Mouse (Mus musculus) stomach, embryonic 15.5 days (tissue): ENCODE results near the gene Lsm7. TPM values are rescaled to one million over a fixed set of nuclear protein-coding genes. Genes with fewer than 3 reads are reported as not detected.

Source experiments
- ATAC-seq: fragments of 200-750 bp; cut with Nextera tagmentation; 2 replicates; pipeline ENCODE4 v1.8.0; 2017; ENCODE audit warnings: low read depth, moderate number of reproducible peaks, moderate TSS enrichment; ENCODE audit not compliant: insufficient read depth, low FRiP score
- H3K27ac ChIP-seq: fragments of 300-500 bp; sonication (generic); 2 replicates; pipeline ENCODE4 v1.5.1; 2015; ENCODE audit warnings: mild to moderate bottlenecking, inconsistent platforms
- H3K27me3 ChIP-seq: fragments of 300-500 bp; sonication (generic); replicated peaks from 2 replicates; pipeline ENCODE4 v1.6.1; 2015; ENCODE audit warnings: inconsistent platforms
- H3K36me3 ChIP-seq: fragments of 300-500 bp; sonication (generic); 2 replicates; pipeline ENCODE4 v1.6.1; 2015; ENCODE audit warnings: inconsistent platforms
- H3K4me1 ChIP-seq: fragments of 300-500 bp; sonication (generic); 2 replicates; pipeline ENCODE4 v1.6.1; 2015; ENCODE audit warnings: inconsistent platforms
- H3K4me2 ChIP-seq: fragments of 300-500 bp; sonication (generic); 2 replicates; pipeline ENCODE4 v1.6.1; 2015; ENCODE audit warnings: mild to moderate bottlenecking, inconsistent platforms
- H3K4me3 ChIP-seq: fragments of 300-500 bp; sonication (generic); replicated peaks from 2 replicates; pipeline ENCODE4 v1.5.1; 2015; ENCODE audit warnings: inconsistent platforms
- H3K9ac ChIP-seq: fragments of 300-500 bp; sonication (generic); 2 replicates; pipeline ENCODE4 v1.6.1; 2015; ENCODE audit warnings: inconsistent platforms
- H3K9me3 ChIP-seq: fragments of 300-500 bp; sonication (generic); 2 replicates; pipeline ENCODE4 v1.6.1; 2016; ENCODE audit warnings: inconsistent platforms
- WGBS: fragments of 180-500 bp; shearing (Covaris S2); methylation state at CpG from one replicate; pipeline ENCODE4 v1.1.7; 2015; 5-methylcytosine and 5-hydroxymethylcytosine counted together
- polyA plus RNA-seq: library from polyadenylated mRNA; unstranded; fragments of >200 nt; fragmentation: Nextera tagmentation; extraction: Ambion mirVana; gene quantifications from 2 replicates; pipeline ENCODE4 v1.2.1, GENCODE M21; 2015

The Lsm7 gene
- polyA plus RNA-seq, 1 experiment from 2014 or later: 261 TPM

DNA sequence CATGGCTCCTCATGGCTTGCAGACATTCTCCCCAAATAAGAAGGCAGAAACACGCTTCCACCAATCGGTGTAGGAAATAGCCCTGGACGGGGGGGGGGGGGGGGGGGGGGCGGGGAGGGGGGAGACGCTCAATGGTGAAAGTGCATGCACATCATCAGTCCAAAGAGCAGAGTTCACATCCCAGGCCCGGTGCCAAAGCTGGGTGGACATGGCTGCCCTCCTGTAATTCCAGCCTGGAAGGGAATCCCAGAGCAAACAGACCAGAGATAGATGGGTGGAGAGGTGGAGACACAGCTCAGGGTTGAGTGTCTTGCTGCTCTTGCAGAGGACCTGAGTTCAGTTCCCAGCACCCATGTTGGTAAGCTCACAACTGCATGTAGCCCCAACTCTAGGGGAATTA, 16.0 kb upstream of the Lsm7 start:
- Histone ChIP-seq H3K27me3 (no peaks in the 10 kb centered on the region), H3K36me3 (peaks cover 5% of the 10 kb centered on the region; the same call in 1 of the 2 replicates), H3K4me2 (no peak overlapping the region), H3K27ac (no peak overlapping the region), H3K4me1 (no peaks in the 10 kb centered on the region), H3K9me3 (no peaks in the 10 kb centered on the region), H3K4me3 (no peak overlapping the region), H3K9ac (no peak overlapping the region)
- no peak for ATAC-seq
- 78% methylated on average over 2 of the region's 6 CpGs for WGBS

DNA sequence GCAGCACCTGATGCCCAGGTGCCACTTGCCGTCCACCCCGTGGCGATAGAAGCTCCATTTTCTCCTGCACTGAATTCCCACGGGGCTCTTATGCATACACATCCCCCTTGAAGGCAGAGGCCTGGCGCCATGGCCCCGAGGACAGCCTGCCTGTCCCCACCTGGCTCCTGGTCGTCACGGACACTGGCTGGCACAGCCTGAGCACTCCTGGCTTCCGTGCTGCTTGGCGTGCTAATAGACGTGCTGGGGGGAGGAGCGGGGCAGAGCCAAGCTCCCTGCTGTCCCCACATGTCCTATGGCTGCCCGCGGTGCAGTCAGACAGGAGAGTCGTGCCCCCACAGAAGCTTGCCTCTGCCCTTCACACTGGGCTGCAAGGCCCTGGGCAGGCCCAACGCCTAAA, 9.4 kb upstream of the Lsm7 start:
- H3K9me3 ChIP-seq: no peaks in the 10 kb centered on the region
- no peak overlapping the region for H3K9ac ChIP-seq
- 93% methylated on average over 16 of the region's 16 CpGs for WGBS
- H3K4me3 ChIP-seq: no peak overlapping the region
- no peaks in the 10 kb centered on the region for H3K4me1 ChIP-seq
- no peaks in the 10 kb centered on the region for H3K27me3 ChIP-seq
- H3K4me2 ChIP-seq: no peak overlapping the region
- no peak overlapping the region for H3K27ac ChIP-seq
- peaks cover 15% of the 10 kb centered on the region for H3K36me3 ChIP-seq
- ATAC-seq: no peak

DNA sequence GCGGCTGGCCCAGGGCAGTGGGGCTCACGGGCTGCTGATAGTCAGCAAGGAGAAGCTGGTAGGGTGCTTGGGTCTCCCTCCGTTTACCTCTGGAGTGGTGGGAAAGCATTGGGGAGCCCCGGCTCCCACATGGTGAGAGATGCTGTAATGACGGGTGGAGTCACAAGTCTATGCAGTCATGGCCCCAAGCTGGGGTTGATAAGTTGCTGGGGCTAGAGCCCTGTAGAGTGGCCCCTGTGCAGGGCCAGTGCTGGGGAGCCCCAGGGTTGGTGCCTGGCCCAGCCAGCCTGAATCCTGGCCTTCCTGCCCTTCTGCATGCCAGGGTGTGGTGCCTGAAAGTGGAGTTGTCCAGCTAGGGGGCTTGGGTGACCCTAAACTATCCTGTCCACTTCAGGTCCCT, 7.3 kb upstream of the Lsm7 start:
- Histone ChIP-seq H3K9me3 (no peaks in the 10 kb centered on the region), H3K4me1 (peaks cover 8% of the 10 kb centered on the region; the same call in 1 of the 2 replicates), H3K27me3 (no peaks in the 10 kb centered on the region), H3K9ac (no peak overlapping the region), H3K4me2 (no peak overlapping the region), H3K36me3 (peaks cover 15% of the 10 kb centered on the region), H3K4me3 (no peak overlapping the region), H3K27ac (no peak overlapping the region)
- no peak for ATAC-seq
- WGBS: 86% methylated on average over 5 of the region's 5 CpGs

DNA sequence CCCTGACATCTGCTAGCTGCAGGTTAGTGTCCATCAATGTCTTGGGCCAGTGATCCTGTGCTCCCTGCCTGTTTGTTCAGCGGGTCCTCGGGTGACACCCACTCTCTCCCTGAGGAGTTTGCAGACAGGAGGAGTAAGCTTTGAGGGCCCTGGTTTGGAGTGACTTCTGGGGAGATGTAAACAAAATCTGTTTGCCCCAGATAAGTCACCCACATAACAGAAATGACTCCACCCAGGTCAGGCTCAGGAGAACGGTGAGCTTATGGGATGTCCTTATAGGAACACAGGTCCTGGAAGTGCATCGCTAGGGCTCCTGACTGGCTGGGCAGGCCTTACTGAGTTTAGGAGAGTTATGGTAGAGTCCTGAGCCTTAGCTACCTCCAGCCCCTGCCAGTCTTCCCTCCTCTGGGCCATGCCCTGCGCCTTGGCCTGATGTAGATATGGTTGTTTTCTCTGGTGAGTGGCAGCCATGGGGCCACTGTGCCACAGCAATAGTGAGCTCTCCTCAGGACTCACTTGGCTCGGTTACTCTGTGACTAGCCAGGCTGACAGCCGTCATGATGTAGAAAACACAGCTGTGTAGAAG, 3.4 kb upstream of the Lsm7 start:
- Histone ChIP-seq H3K9ac (no peak overlapping the region), H3K4me3 (no peak overlapping the region), H3K36me3 (peaks cover 2% of the 10 kb centered on the region; the same call in 1 of the 2 replicates), H3K9me3 (no peaks in the 10 kb centered on the region), H3K4me1 (peaks cover 38% of the 10 kb centered on the region), H3K4me2 (no peak overlapping the region), H3K27me3 (no peaks in the 10 kb centered on the region), H3K27ac (peak overlapping the region; percentile 57; the same call in 1 of the 2 replicates)
- 55% methylated on average over 7 of the region's 7 CpGs for WGBS
- peak; percentile 74 for ATAC-seq

DNA sequence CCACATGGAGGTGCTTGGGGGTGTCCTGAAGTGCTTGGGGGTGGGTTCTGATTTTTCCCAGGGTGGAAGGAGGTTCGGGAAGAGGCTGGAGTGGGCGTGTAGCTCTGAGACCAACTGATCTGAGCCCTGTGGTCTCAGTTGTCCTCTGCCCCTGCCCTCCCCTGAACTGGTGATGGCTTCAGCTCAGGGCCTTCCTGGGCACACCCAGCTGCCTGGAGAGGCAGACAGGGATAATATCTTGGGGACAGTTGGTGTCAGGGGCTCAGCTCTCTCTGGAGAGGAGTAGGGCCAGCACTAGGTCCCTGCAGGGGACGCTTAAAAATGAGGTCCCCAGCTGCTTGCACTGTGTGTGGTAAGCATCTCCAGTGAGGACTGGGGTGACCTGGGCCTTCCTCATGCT, 2.8 kb upstream of the Lsm7 start:
- Histone ChIP-seq H3K27me3 (no peaks in the 10 kb centered on the region), H3K4me2 (0 out of 2 replicates have a peak overlapping the region, but pooled peaks have one; percentile 19), H3K9ac (no peak overlapping the region), H3K27ac (peak overlapping the region; percentile 57; the same call in 1 of the 2 replicates), H3K4me3 (no peak overlapping the region), H3K9me3 (no peaks in the 10 kb centered on the region), H3K36me3 (no peaks in the 10 kb centered on the region; the same call in 1 of the 2 replicates), H3K4me1 (peaks cover 38% of the 10 kb centered on the region)
- WGBS: 56% methylated on average over 3 of the region's 3 CpGs
- ATAC-seq: peak; percentile 50; the same call in 1 of the 2 replicates

DNA sequence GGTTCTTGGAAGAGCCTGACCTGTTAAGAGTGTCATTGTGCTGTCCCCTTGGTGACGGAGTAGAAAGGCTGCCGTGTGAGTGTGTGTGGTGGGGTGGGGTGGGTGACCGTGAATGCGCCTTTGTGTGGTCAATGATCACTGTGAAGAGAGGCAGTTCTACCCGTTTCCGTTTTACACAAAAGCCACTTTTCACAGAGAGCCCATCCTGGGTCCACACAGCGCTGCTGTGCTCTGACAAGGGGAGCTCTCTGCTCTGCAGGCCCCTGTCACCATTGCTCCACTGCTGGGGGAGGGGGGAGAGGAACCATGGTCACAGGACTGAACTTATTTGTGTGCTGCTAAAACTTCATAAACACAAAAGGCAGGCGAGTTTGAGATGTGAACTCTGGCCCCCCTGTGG, 2.4 kb upstream of the Lsm7 start:
- H3K27ac ChIP-seq: peak overlapping the region; percentile 57; the same call in 1 of the 2 replicates
- ATAC-seq: no peak
- H3K9me3 ChIP-seq: no peaks in the 10 kb centered on the region
- H3K4me1 ChIP-seq: peaks cover 38% of the 10 kb centered on the region
- no peaks in the 10 kb centered on the region for H3K27me3 ChIP-seq
- H3K36me3 ChIP-seq: peaks cover 2% of the 10 kb centered on the region; the same call in 1 of the 2 replicates
- no peak overlapping the region; the same call in 1 of the 2 replicates for H3K4me3 ChIP-seq
- H3K9ac ChIP-seq: no peak overlapping the region
- WGBS: 56% methylated on average over 8 of the region's 8 CpGs
- H3K4me2 ChIP-seq: peak overlapping the region; percentile 99; the same call in 1 of the 2 replicates

DNA sequence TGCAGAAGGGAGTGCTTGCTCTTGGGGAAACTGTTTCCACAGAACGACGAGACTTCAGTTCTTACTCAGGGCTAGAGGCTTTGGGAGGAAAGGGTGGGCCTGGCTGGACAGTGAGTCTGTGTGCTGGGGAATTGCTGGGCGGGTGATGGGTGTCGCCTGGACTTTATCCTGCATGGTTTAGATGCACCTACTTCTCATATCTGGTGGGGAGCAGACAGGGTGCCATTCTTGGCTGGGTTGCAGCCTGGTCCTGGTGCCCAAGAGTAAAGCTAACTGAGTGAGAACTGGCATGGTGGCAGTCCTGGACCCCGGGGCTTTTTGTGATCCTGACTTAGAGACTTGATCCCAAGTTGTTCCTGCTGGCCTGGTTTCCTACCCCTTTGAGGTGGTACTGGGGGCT, 1.9 kb upstream of the Lsm7 start:
- 72% methylated on average over 5 of the region's 5 CpGs for WGBS
- H3K9ac ChIP-seq: no peak overlapping the region
- ATAC-seq: peak; percentile 24; the same call in 1 of the 2 replicates
- H3K27me3 ChIP-seq: no peaks in the 10 kb centered on the region
- peaks cover 38% of the 10 kb centered on the region for H3K4me1 ChIP-seq
- no peak overlapping the region; the same call in 1 of the 2 replicates for H3K4me3 ChIP-seq
- H3K36me3 ChIP-seq: peaks cover 7% of the 10 kb centered on the region; the same call in 1 of the 2 replicates
- no peaks in the 10 kb centered on the region for H3K9me3 ChIP-seq
- H3K27ac ChIP-seq: no peak overlapping the region; the same call in 1 of the 2 replicates
- peak overlapping the region; percentile 99 for H3K4me2 ChIP-seq

DNA sequence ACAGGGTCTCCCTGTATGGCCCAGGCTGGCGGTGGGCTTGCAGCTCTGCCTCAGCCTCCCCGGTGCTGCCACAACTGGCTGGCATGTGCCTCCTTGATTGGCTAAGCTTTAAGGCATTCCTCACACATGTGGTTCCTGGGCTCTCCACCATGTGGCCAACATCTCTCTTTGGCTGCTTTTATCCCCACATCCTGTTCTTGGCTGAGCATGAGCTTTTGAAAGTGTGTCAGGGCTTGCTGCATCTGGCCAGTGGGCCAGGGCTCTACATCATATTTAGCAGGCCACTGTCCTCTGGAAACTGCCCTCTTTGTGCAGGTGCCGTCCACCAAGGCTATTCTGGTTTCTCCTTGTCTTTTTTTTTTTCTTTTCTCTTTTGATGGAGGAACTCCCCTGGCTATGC, 1.3 kb upstream of the Lsm7 start:
- Histone ChIP-seq H3K4me3 (peak overlapping the region; percentile 86), H3K9ac (peak overlapping the region; percentile 66; the same call in 1 of the 2 replicates), H3K27ac (no peak overlapping the region), H3K36me3 (peaks cover 14% of the 10 kb centered on the region), H3K4me1 (peaks cover 38% of the 10 kb centered on the region), H3K4me2 (peak overlapping the region; percentile 99), H3K27me3 (no peaks in the 10 kb centered on the region), H3K9me3 (no peaks in the 10 kb centered on the region)
- 56% methylated on average over 3 of the region's 3 CpGs for WGBS
- ATAC-seq: no peak

DNA sequence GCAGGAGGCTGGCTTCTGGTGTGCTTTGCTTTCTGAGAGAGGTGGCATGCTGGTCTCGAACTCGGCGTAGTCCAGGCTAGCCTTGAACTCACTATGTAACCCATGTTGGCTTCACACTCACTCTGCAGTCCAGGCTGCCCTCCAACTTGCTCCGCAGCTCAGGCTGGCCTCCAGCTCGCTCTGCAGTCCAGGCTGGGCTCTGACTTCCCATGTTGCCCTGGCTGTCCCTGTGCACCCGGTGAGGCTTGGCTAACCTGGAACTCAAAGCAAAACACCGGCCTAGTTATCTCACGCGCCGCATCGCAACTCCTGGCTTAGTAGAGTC, 702 bp upstream of the Lsm7 start:
- Histone ChIP-seq H3K27me3 (no peaks in the 10 kb centered on the region), H3K4me2 (peak overlapping the region; percentile 99), H3K27ac (no peak overlapping the region), H3K36me3 (peaks cover 15% of the 10 kb centered on the region), H3K4me1 (peaks cover 38% of the 10 kb centered on the region), H3K4me3 (peak overlapping the region; percentile 86), H3K9me3 (no peaks in the 10 kb centered on the region), H3K9ac (peak overlapping the region; percentile 66)
- no peak for ATAC-seq
- WGBS: 24% methylated on average over 11 of the region's 11 CpGs

DNA sequence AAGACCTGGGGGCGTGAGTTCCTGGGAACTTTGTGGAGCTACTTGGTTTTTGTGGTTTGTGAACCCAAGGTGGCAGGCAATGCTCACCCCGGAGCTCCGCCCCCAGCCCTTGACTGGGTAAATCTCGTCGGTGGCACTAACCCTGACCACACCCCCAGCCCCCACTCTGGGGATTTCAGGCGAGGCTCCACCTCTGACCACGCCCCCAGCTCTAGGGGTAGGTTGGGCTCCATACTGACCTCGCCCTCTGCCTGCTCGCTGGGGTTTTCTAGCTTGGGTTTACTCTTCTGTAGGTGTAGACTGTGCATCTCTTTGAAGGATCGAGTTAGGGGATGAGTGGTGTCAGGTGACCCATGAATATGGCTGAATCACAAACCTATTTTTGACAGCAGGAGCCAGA, 6.4 kb downstream of the Lsm7 start:
- Histone ChIP-seq H3K36me3 (peaks cover 15% of the 10 kb centered on the region), H3K9me3 (no peaks in the 10 kb centered on the region), H3K4me2 (no peak overlapping the region), H3K4me3 (no peak overlapping the region), H3K27ac (no peak overlapping the region), H3K9ac (no peak overlapping the region), H3K4me1 (peaks cover 14% of the 10 kb centered on the region), H3K27me3 (peaks cover 27% of the 10 kb centered on the region)
- 9% methylated on average over 10 of the region's 10 CpGs for WGBS
- ATAC-seq: peak; percentile 54

DNA sequence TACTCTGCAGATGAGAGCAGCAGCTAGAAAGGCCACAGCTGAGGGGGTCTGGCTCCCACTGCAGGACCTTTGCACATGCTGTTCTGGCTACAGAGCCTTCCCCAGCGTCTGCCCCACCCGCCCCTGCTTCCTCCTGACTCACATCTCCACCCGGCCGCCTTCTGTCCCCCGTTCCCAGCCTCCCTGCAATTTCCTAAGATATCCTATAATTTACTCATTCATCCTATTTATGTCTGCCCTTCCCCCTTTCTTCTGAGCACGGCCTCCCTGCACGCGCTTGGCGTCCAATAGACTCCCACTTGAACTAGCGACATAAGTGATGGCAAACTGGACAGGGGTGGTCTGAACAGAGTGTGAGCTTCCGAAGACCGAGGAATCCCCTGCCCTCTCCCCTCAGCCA, 9.3 kb downstream of the Lsm7 start:
- no peak for ATAC-seq
- Histone ChIP-seq H3K27me3 (peaks cover 49% of the 10 kb centered on the region), H3K9ac (no peak overlapping the region), H3K9me3 (no peaks in the 10 kb centered on the region), H3K4me1 (peaks cover 14% of the 10 kb centered on the region), H3K4me3 (no peak overlapping the region), H3K36me3 (no peaks in the 10 kb centered on the region), H3K4me2 (no peak overlapping the region), H3K27ac (no peak overlapping the region)
- WGBS: 74% methylated on average over 12 of the region's 12 CpGs

DNA sequence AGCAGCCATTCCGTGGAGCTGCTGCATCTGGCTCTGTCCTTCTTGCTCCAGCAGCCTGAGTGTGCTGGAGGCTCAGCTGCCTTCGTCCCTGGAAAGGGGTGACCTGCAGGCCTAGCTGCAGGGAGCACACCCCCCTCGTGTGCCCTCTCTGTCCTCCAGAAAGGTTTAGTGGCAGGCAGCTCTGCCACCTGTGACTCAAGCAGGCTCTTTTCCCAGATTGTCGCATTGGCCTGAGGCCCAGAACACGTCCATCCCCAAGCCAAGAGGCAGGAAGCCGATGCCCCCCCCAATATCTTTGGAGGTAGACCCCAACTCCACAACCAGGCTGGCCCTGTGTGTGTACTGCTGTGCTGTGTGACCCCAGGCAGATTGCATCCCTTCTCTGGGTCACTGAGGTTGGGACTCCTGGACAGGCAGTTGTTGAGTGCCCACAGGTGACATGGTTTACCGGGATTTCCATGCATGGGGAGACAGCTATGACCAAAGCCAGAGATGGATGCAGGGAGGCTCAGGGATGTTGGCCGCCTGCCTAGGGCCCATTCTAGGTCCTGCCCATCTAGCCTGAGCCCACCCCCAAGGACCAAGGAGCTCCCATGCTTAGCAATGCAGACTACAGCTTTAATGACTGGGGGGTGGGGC, 9.8 kb downstream of the Lsm7 start:
- Histone ChIP-seq H3K4me1 (peaks cover 14% of the 10 kb centered on the region), H3K27me3 (peaks cover 49% of the 10 kb centered on the region), H3K9ac (no peak overlapping the region), H3K4me3 (no peak overlapping the region), H3K4me2 (no peak overlapping the region), H3K9me3 (no peaks in the 10 kb centered on the region), H3K36me3 (no peaks in the 10 kb centered on the region), H3K27ac (no peak overlapping the region)
- 55% methylated on average over 8 of the region's 8 CpGs for WGBS
- no peak for ATAC-seq
